Mouse (Mus musculus): ENCODE measurements around the gene Wnt10b. TPM values are rescaled to one million over a fixed set of nuclear protein-coding genes. Genes with fewer than 3 reads are reported as not detected.

Wnt10b gene
- polyA plus RNA-seq, 1 experiment from 2014 or later: 0.40 TPM

- H3K9me3 ChIP-seq (ENCODE audit: control insufficient read depth, low read length): no peaks in the 10 kb centered on the region
- H3K4me3 ChIP-seq (ENCODE audit: low read depth, low read length): peak overlapping the region; percentile 24
- ATAC-seq (ENCODE audit: low FRiP score) (no peak), DNase-seq (ENCODE audit: low spot score, missing footprints) (no peak)
- peak overlapping the region; percentile 37 for H3K4me2 ChIP-seq
- WGBS: under 1% methylated on average over 23 of the region's 23 CpGs
- H3K27me3 ChIP-seq (ENCODE audit: control insufficient read depth, insufficient read depth, low read length): peaks cover 86% of the 10 kb centered on the region
- H3K9ac ChIP-seq (ENCODE audit: low read length): peak overlapping the region; percentile 45
- H3K4me1 ChIP-seq (ENCODE audit: control insufficient read depth, insufficient read depth, low read length): peaks cover 21% of the 10 kb centered on the region
- H3K36me3 ChIP-seq (ENCODE audit: control insufficient read depth, insufficient read depth, low read length): no peaks in the 10 kb centered on the region
- no peak overlapping the region for H3K27ac ChIP-seq (ENCODE audit: low read depth, low read length)
These were observed 12.8 kb upstream of the Wnt10b start for GRCm38 (mm10) chr15:98790761-98791160.

GRCm38 (mm10) chr15:98789661-98790535, 11.9 kb upstream of the Wnt10b start, which contains the start of gene Wnt1:
Gene Wnt1, plus strand, starts transcription at chr15:98789857.
- peaks cover 21% of the 10 kb centered on the region for H3K4me1 ChIP-seq (ENCODE audit: control insufficient read depth, insufficient read depth, low read length)
- H3K4me2 ChIP-seq: peak within 1 kb of the TSS; percentile 37
- H3K4me3 ChIP-seq (ENCODE audit: low read depth, low read length): peak within 1 kb of the TSS; percentile 24
- DNase-seq (ENCODE audit: low spot score, missing footprints) (peak; percentile 94), ATAC-seq (ENCODE audit: low FRiP score) (peak; percentile 41)
- peaks cover 78% of the 10 kb centered on the region for H3K27me3 ChIP-seq (ENCODE audit: control insufficient read depth, insufficient read depth, low read length)
- under 1% methylated on average over 50 of the region's 51 CpGs for WGBS
- no peaks in the 10 kb centered on the region for H3K9me3 ChIP-seq (ENCODE audit: control insufficient read depth, low read length)
- H3K9ac ChIP-seq (ENCODE audit: low read length): peak within 1 kb of the TSS; percentile 45
- H3K27ac ChIP-seq (ENCODE audit: low read depth, low read length): no peak within 1 kb of the TSS
- H3K36me3 ChIP-seq (ENCODE audit: control insufficient read depth, insufficient read depth, low read length): no peaks in the 10 kb centered on the region

- no peak overlapping the region for H3K4me3 ChIP-seq (ENCODE audit: low read depth, low read length)
- no peak overlapping the region for H3K4me2 ChIP-seq
- no peaks in the 10 kb centered on the region for H3K9me3 ChIP-seq (ENCODE audit: control insufficient read depth, low read length)
- H3K4me1 ChIP-seq (ENCODE audit: control insufficient read depth, insufficient read depth, low read length): peaks cover 21% of the 10 kb centered on the region
- 11% methylated on average over 24 of the region's 24 CpGs for WGBS
- H3K36me3 ChIP-seq (ENCODE audit: control insufficient read depth, insufficient read depth, low read length): no peaks in the 10 kb centered on the region
- no peak for ATAC-seq (ENCODE audit: low FRiP score)
- H3K9ac ChIP-seq (ENCODE audit: low read length): no peak overlapping the region
- H3K27me3 ChIP-seq (ENCODE audit: control insufficient read depth, insufficient read depth, low read length): peaks cover 70% of the 10 kb centered on the region
- H3K27ac ChIP-seq (ENCODE audit: low read depth, low read length): no peak overlapping the region
- DNase-seq (ENCODE audit: low spot score, missing footprints): peak; percentile 96
These were observed 11.2 kb upstream of the Wnt10b start for GRCm38 (mm10) chr15:98788972-98789660.

DNA sequence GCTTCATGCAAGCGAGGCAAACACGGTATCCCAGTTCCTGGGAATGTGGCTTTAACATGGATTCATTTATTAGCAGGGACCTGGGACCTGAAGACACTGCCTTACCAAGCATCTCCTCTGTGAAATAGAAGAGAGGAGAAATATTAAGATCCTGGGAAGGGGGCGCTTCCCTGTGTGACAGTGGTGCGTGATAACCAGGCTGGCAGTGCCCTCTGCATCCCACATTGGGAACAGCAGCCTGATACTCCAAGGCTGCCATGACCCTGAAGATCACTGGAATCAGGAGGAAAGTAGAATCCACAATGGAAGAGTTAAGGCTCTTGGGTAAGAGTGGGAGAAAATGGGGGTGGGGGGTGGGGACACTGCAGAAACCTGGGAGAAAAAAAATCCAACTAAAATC, 10.0 kb upstream of the Wnt10b start:
- Histone ChIP-seq H3K9ac (ENCODE audit: low read length) (no peak overlapping the region), H3K4me1 (ENCODE audit: control insufficient read depth, insufficient read depth, low read length) (peaks cover 17% of the 10 kb centered on the region), H3K4me2 (no peak overlapping the region), H3K27me3 (ENCODE audit: control insufficient read depth, insufficient read depth, low read length) (peaks cover 58% of the 10 kb centered on the region), H3K27ac (ENCODE audit: low read depth, low read length) (no peak overlapping the region), H3K4me3 (ENCODE audit: low read depth, low read length) (no peak overlapping the region), H3K9me3 (ENCODE audit: control insufficient read depth, low read length) (no peaks in the 10 kb centered on the region), H3K36me3 (ENCODE audit: control insufficient read depth, insufficient read depth, low read length) (no peaks in the 10 kb centered on the region)
- WGBS: 48% methylated on average over 4 of the region's 4 CpGs
- DNase-seq (ENCODE audit: low spot score, missing footprints) (no peak), ATAC-seq (ENCODE audit: low FRiP score) (no peak)

- Histone ChIP-seq H3K4me3 (ENCODE audit: low read depth, low read length) (no peak overlapping the region), H3K4me2 (no peak overlapping the region), H3K9ac (ENCODE audit: low read length) (no peak overlapping the region), H3K4me1 (ENCODE audit: control insufficient read depth, insufficient read depth, low read length) (peaks cover 5% of the 10 kb centered on the region), H3K36me3 (ENCODE audit: control insufficient read depth, insufficient read depth, low read length) (no peaks in the 10 kb centered on the region), H3K27me3 (ENCODE audit: control insufficient read depth, insufficient read depth, low read length) (peaks cover 54% of the 10 kb centered on the region), H3K9me3 (ENCODE audit: control insufficient read depth, low read length) (no peaks in the 10 kb centered on the region), H3K27ac (ENCODE audit: low read depth, low read length) (no peak overlapping the region)
- DNase-seq (ENCODE audit: low spot score, missing footprints): no peak
- ATAC-seq (ENCODE audit: low FRiP score): no peak
- 40% methylated on average over 7 of the region's 7 CpGs for WGBS
These were observed 7.8 kb upstream of the Wnt10b start for GRCm38 (mm10) chr15:98785744-98786143.

- no peak overlapping the region for H3K4me3 ChIP-seq (ENCODE audit: low read depth, low read length)
- no peaks in the 10 kb centered on the region for H3K36me3 ChIP-seq (ENCODE audit: control insufficient read depth, insufficient read depth, low read length)
- no peaks in the 10 kb centered on the region for H3K9me3 ChIP-seq (ENCODE audit: control insufficient read depth, low read length)
- ATAC-seq (ENCODE audit: low FRiP score) (no peak), DNase-seq (ENCODE audit: low spot score, missing footprints) (peak; percentile 84)
- peaks cover 15% of the 10 kb centered on the region for H3K4me1 ChIP-seq (ENCODE audit: control insufficient read depth, insufficient read depth, low read length)
- no peak overlapping the region for H3K27ac ChIP-seq (ENCODE audit: low read depth, low read length)
- H3K9ac ChIP-seq (ENCODE audit: low read length): no peak overlapping the region
- no peak overlapping the region for H3K4me2 ChIP-seq
- peaks cover 63% of the 10 kb centered on the region for H3K27me3 ChIP-seq (ENCODE audit: control insufficient read depth, insufficient read depth, low read length)
- 35% methylated on average over 6 of the region's 6 CpGs for WGBS
These were observed 3.2 kb upstream of the Wnt10b start for GRCm38 (mm10) chr15:98781166-98781565.

DNA sequence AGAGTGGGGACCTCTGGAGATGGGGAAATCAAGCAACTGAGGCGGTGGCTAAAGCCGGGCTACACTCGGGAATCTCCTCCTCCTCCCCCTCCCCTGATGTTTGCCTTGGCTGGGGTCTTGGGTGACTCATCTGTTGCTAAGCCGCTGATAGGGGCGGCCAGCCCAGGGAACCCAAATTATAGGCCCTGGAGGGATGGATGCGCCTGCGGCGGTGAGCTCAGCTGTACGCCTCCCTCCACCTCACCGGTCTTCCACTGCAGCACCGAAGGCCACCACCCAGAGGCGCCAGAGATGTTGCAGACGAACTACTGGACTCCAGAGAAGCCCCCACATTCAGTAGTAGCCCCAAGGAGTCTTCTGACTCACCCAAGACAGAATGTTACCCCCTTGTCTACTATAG, 2.6 kb upstream of the Wnt10b start:
- Histone ChIP-seq H3K4me2 (no peak overlapping the region), H3K9me3 (ENCODE audit: control insufficient read depth, low read length) (no peaks in the 10 kb centered on the region), H3K36me3 (ENCODE audit: control insufficient read depth, insufficient read depth, low read length) (no peaks in the 10 kb centered on the region), H3K9ac (ENCODE audit: low read length) (no peak overlapping the region), H3K27ac (ENCODE audit: low read depth, low read length) (no peak overlapping the region), H3K4me1 (ENCODE audit: control insufficient read depth, insufficient read depth, low read length) (peaks cover 16% of the 10 kb centered on the region), H3K27me3 (ENCODE audit: control insufficient read depth, insufficient read depth, low read length) (peaks cover 69% of the 10 kb centered on the region), H3K4me3 (ENCODE audit: low read depth, low read length) (no peak overlapping the region)
- WGBS: 5% methylated on average over 13 of the region's 13 CpGs
- peak; percentile 93 for DNase-seq (ENCODE audit: low spot score, missing footprints)
- no peak for ATAC-seq (ENCODE audit: low FRiP score)

GRCm38 (mm10) chr15:98780075-98780474, 2.1 kb upstream of the Wnt10b start:
- Histone ChIP-seq H3K9me3 (ENCODE audit: control insufficient read depth, low read length) (no peaks in the 10 kb centered on the region), H3K4me2 (no peak overlapping the region), H3K36me3 (ENCODE audit: control insufficient read depth, insufficient read depth, low read length) (no peaks in the 10 kb centered on the region), H3K27ac (ENCODE audit: low read depth, low read length) (no peak overlapping the region), H3K27me3 (ENCODE audit: control insufficient read depth, insufficient read depth, low read length) (peaks cover 74% of the 10 kb centered on the region), H3K4me3 (ENCODE audit: low read depth, low read length) (no peak overlapping the region), H3K9ac (ENCODE audit: low read length) (no peak overlapping the region), H3K4me1 (ENCODE audit: control insufficient read depth, insufficient read depth, low read length) (peaks cover 16% of the 10 kb centered on the region)
- 5% methylated on average over 8 of the region's 8 CpGs for WGBS
- DNase-seq (ENCODE audit: low spot score, missing footprints): peak; percentile 84
- no peak for ATAC-seq (ENCODE audit: low FRiP score)

DNA sequence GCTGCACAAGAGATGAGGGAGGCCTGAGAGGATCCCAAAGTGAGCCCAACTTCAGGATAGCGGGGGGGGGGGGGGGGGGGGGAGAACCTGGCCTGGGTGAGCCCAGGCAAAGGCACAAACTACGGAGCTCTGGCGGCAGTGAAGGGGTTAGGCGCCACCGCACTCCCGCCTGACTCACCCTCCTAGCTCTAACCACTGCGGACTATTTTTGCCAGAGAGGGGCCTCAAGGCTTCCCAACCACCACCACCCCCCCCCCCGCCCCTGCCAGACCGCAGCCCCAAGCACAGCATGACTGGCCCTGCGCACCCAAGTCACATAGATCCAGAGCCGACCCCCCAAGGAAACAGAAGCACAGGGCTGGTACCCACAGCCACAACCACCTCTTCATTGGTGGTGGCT, 856 bp upstream of the Wnt10b start:
- H3K4me3 ChIP-seq (ENCODE audit: low read depth, low read length): no peak overlapping the region
- peaks cover 16% of the 10 kb centered on the region for H3K4me1 ChIP-seq (ENCODE audit: control insufficient read depth, insufficient read depth, low read length)
- no peak for DNase-seq (ENCODE audit: low spot score, missing footprints)
- no peak overlapping the region for H3K4me2 ChIP-seq
- H3K9ac ChIP-seq (ENCODE audit: low read length): no peak overlapping the region
- peaks cover 87% of the 10 kb centered on the region for H3K27me3 ChIP-seq (ENCODE audit: control insufficient read depth, insufficient read depth, low read length)
- H3K9me3 ChIP-seq (ENCODE audit: control insufficient read depth, low read length): no peaks in the 10 kb centered on the region
- no peaks in the 10 kb centered on the region for H3K36me3 ChIP-seq (ENCODE audit: control insufficient read depth, insufficient read depth, low read length)
- WGBS: 0% methylated on average over 9 of the region's 11 CpGs
- no peak for ATAC-seq (ENCODE audit: low FRiP score)
- H3K27ac ChIP-seq (ENCODE audit: low read depth, low read length): no peak overlapping the region
